Mouse (Mus musculus): Measurements from ENCODE around the gene Phyhipl. TPM values are rescaled to one million over a fixed set of nuclear protein-coding genes. Genes with fewer than 3 reads are reported as not detected.

The Phyhipl gene
- polyA plus RNA-seq, 1 experiment from 2014 or later: 1.3 TPM

DNA sequence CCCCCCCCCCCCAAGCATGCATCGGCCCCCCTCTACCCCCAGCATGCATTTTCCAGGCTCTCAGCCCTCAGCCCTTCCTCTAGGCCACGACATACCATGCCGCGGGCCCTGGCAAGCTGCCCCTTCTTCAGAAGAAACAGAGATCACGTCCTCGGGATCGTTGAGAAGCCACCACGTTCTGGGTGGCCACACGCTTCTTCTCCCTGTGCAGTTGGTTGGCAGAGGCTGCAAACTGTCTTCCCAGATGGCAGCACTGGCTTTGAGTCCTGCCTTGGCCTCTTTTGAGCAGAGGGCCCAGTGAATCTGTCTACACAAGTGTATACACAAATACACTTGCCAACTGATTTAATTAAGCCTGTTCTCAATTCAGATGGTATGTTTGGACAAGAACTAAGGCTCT is 123.5 kb downstream of the Phyhipl start:
- 0 out of 2 replicates have a peak, but pooled peaks cover 4% of the 10 kb centered on the region for H3K9me3 ChIP-seq (ENCODE audit: control insufficient read depth, low read length)
- H3K27ac ChIP-seq (replicated peaks in 1 of 2; ENCODE audit: control insufficient read depth in 1 of 2, insufficient read depth in 1 of 2, low read depth in 2 of 2, low read length in 2 of 2): no peak overlapping the region
- no peaks in the 10 kb centered on the region for H3K27me3 ChIP-seq (ENCODE audit: control insufficient read depth, insufficient read depth, low read length)
- ATAC-seq (ENCODE audit: insufficient number of reproducible peaks, insufficient read depth, low FRiP score, low read depth): no peak
- WGBS: 90% methylated on average over 9 of the region's 9 CpGs
- H3K4me2 ChIP-seq (ENCODE audit: low read length): no peak overlapping the region
- no peak overlapping the region for H3K9ac ChIP-seq (ENCODE audit: low read length)
- H3K4me3 ChIP-seq (ENCODE audit: control insufficient read depth in 1 of 2, insufficient read depth in 1 of 2, low read depth in 1 of 2, low read length in 2 of 2): no peak overlapping the region
- no peaks in the 10 kb centered on the region for H3K4me1 ChIP-seq (ENCODE audit: control insufficient read depth in 2 of 2, insufficient read depth in 2 of 2, low read length in 2 of 2)
- H3K36me3 ChIP-seq (ENCODE audit: control insufficient read depth, insufficient read depth, low read length): 0 out of 2 replicates have a peak, but pooled peaks cover 5% of the 10 kb centered on the region

DNA sequence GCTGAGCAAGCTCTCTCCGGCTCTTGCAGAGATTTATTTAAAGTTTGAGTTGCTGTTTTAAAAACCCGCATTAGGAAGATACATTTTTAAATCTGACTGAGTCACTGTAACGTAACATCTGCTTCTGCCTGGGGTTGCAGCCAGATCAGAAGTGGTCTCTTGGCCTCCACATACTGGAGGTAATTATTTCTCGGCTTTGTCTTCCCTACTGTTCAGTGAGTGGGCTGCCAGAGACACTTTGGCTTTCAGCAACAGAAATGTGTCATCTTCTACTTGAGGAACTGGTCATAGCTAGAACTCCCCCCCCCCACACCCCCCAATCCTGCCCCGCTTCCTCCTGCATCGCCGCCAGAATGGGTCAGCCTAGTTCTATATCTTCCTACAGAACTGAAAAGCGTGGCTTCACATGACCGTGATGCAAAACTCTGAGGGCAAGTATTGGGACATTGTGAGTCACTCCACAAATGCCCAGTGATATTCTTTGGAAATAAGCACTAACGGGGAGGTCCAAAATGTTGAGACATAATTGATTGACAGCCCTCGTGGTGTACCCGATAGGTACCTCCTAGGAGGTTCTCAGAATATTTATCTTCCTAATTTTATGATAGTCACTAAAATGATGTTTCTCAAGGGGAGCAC is 125.5 kb downstream of the Phyhipl start:
- H3K4me1 ChIP-seq (ENCODE audit: control insufficient read depth in 2 of 2, insufficient read depth in 2 of 2, low read length in 2 of 2): no peaks in the 10 kb centered on the region
- H3K4me3 ChIP-seq (ENCODE audit: control insufficient read depth in 1 of 2, insufficient read depth in 1 of 2, low read depth in 1 of 2, low read length in 2 of 2): no peak overlapping the region
- WGBS: 83% methylated on average over 12 of the region's 12 CpGs
- no peak overlapping the region for H3K27ac ChIP-seq (replicated peaks in 1 of 2; ENCODE audit: control insufficient read depth in 1 of 2, insufficient read depth in 1 of 2, low read depth in 2 of 2, low read length in 2 of 2)
- H3K27me3 ChIP-seq (ENCODE audit: control insufficient read depth, insufficient read depth, low read length): no peaks in the 10 kb centered on the region
- H3K4me2 ChIP-seq (ENCODE audit: low read length): no peak overlapping the region
- H3K9ac ChIP-seq (ENCODE audit: low read length): no peak overlapping the region
- H3K36me3 ChIP-seq (ENCODE audit: control insufficient read depth, insufficient read depth, low read length): 0 out of 2 replicates have a peak, but pooled peaks cover 3% of the 10 kb centered on the region
- no peak for ATAC-seq (ENCODE audit: insufficient number of reproducible peaks, insufficient read depth, low FRiP score, low read depth)
- no peaks in the 10 kb centered on the region for H3K9me3 ChIP-seq (ENCODE audit: control insufficient read depth, low read length)

DNA sequence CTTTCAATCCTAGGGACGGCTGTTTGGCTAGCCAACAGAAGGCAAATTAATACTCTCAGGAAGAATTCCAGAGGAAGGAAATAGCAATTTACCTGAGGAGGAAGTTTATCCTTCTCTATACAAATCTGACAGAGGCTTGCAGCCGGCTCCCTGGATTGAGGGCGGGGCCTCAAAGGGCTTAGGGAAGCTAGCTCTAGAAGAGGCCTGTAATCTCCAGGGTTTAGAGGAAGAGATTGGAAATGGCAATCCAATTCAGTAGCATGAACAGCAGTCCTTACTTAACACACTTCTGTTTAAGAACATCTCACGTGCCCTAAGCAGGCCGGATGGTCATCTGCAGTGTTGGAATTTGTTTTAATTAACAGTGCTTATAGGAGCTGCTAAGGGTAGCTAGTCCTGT is 134.4 kb downstream of the Phyhipl start:
- H3K9ac ChIP-seq (ENCODE audit: low read length): no peak overlapping the region; the same call in 1 of the 2 replicates
- 24% methylated on average over 5 of the region's 5 CpGs for WGBS

DNA sequence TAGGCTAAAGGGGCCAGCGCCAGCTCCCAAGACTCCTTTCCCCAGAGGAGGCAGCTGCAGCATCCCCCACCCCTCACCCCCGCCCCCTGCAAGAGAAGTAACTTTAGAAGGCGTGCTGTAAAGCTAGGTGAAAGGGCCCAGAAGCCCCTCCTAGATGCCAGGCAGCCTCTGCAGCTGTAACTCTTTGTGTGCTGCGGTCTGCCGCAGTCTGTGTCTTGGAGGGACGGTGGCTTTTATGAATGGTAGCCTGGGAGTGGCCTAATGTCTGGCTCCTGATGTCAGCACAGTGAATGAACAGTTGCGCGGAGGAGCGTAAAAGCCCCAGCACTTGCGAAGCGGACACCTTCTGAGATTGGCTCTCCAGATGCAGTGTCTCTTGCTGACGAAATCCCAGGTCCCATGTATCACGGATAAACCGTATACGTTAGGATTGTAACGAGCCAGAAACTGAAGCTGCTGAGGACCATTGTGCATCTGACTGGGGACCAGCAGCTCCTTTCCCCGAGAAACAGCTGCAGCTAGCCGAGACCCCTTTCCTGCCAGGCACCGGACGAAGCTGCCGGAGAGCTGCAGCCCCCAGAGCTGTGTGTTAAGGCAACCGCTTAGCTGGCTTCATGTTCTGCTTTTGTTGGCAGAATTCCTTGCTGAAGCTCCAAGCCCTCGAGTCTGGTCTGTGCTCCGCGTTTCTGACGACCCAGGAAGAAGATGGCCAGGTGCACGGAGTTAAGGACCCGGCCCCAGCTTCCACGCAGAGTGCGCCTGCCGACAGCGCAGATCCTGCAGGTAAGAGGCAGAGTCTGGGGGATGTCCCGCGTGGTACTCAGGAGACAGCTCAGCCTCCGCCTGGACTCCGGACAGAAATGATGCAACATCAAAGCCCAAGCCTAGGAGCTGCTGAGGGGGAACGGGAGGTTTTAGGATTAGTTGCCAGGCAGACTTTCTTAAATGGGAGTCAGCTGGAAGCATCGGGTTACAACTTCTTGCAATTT is 135.3 kb downstream of the Phyhipl start:
- 1% methylated on average over 38 of the region's 38 CpGs for WGBS
- H3K9ac ChIP-seq (ENCODE audit: low read length): peak overlapping the region; percentile 49
- no peaks in the 10 kb centered on the region for H3K27me3 ChIP-seq (ENCODE audit: control insufficient read depth, insufficient read depth, low read length)
- H3K4me3 ChIP-seq (ENCODE audit: control insufficient read depth in 1 of 2, insufficient read depth in 1 of 2, low read depth in 1 of 2, low read length in 2 of 2): peak overlapping the region; percentile 45 to 53
- H3K4me1 ChIP-seq (ENCODE audit: control insufficient read depth in 2 of 2, insufficient read depth in 2 of 2, low read length in 2 of 2): peaks cover 8 to 20% of the 10 kb centered on the region in 2 experiments; a peak in 2 of 4 replicates
- no peaks in the 10 kb centered on the region for H3K9me3 ChIP-seq (ENCODE audit: control insufficient read depth, low read length)
- ATAC-seq (ENCODE audit: insufficient number of reproducible peaks, insufficient read depth, low FRiP score, low read depth): no peak
- H3K36me3 ChIP-seq (ENCODE audit: control insufficient read depth, insufficient read depth, low read length): no peaks in the 10 kb centered on the region
- peak overlapping the region in 1 of 2 experiments; percentile 30; a peak in 1 of 4 replicates for H3K27ac ChIP-seq (replicated peaks in 1 of 2; ENCODE audit: control insufficient read depth in 1 of 2, insufficient read depth in 1 of 2, low read depth in 2 of 2, low read length in 2 of 2)
- peak overlapping the region; percentile 95 for H3K4me2 ChIP-seq (ENCODE audit: low read length)

More for the DNA sequence above, 134.4 kb downstream of the Phyhipl start:
- no peak for ATAC-seq (ENCODE audit: insufficient number of reproducible peaks, insufficient read depth, low FRiP score, low read depth)
- Histone ChIP-seq H3K27me3 (ENCODE audit: control insufficient read depth, insufficient read depth, low read length) (no peaks in the 10 kb centered on the region), H3K27ac (replicated peaks in 1 of 2; ENCODE audit: control insufficient read depth in 1 of 2, insufficient read depth in 1 of 2, low read depth in 2 of 2, low read length in 2 of 2) (no peak overlapping the region), H3K4me1 (ENCODE audit: control insufficient read depth in 2 of 2, insufficient read depth in 2 of 2, low read length in 2 of 2) (peaks cover 8 to 20% of the 10 kb centered on the region in 2 experiments; a peak in 2 of 4 replicates), H3K9me3 (ENCODE audit: control insufficient read depth, low read length) (no peaks in the 10 kb centered on the region), H3K36me3 (ENCODE audit: control insufficient read depth, insufficient read depth, low read length) (no peaks in the 10 kb centered on the region), H3K4me2 (ENCODE audit: low read length) (peak overlapping the region; percentile 95), H3K4me3 (ENCODE audit: control insufficient read depth in 1 of 2, insufficient read depth in 1 of 2, low read depth in 1 of 2, low read length in 2 of 2) (peak overlapping the region in 1 of 2 experiments; percentile 45; a peak in 3 of 4 replicates)

DNA sequence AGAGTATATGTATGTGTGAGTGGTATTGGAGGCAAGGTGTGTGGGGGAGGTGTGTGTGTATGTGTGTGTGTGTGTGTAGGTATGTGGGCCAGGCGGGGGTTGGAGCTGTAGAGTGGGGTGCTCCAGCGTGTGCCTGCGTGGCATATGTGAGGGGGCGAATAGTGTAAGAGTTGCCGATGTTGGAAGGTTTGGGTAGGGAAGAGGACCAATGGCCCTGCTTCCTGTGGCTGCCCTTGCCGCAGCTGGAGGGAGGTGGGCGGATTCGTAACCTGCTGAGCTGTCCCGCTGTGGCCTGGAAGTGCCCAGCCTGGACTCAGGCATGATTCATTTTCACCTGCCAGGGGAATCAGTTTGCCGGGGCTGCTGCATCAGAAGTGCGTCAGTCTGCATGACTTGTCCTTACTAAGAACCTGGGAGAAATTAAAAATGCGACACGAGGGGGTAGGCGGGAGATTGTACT is 136.1 kb downstream of the Phyhipl start:
- H3K4me1 ChIP-seq (ENCODE audit: control insufficient read depth in 2 of 2, insufficient read depth in 2 of 2, low read length in 2 of 2): peaks cover 8 to 20% of the 10 kb centered on the region in 2 experiments; a peak in 2 of 4 replicates
- no peak for ATAC-seq (ENCODE audit: insufficient number of reproducible peaks, insufficient read depth, low FRiP score, low read depth)
- peak overlapping the region; percentile 49; the same call in 1 of the 2 replicates for H3K9ac ChIP-seq (ENCODE audit: low read length)
- WGBS: 12% methylated on average over 14 of the region's 14 CpGs
- no peaks in the 10 kb centered on the region for H3K27me3 ChIP-seq (ENCODE audit: control insufficient read depth, insufficient read depth, low read length)
- no peak overlapping the region for H3K27ac ChIP-seq (replicated peaks in 1 of 2; ENCODE audit: control insufficient read depth in 1 of 2, insufficient read depth in 1 of 2, low read depth in 2 of 2, low read length in 2 of 2)
- peak overlapping the region; percentile 95 for H3K4me2 ChIP-seq (ENCODE audit: low read length)
- H3K9me3 ChIP-seq (ENCODE audit: control insufficient read depth, low read length): no peaks in the 10 kb centered on the region
- peak overlapping the region in 1 of 2 experiments; percentile 45; a peak in 2 of 4 replicates for H3K4me3 ChIP-seq (ENCODE audit: control insufficient read depth in 1 of 2, insufficient read depth in 1 of 2, low read depth in 1 of 2, low read length in 2 of 2)
- H3K36me3 ChIP-seq (ENCODE audit: control insufficient read depth, insufficient read depth, low read length): no peaks in the 10 kb centered on the region

DNA sequence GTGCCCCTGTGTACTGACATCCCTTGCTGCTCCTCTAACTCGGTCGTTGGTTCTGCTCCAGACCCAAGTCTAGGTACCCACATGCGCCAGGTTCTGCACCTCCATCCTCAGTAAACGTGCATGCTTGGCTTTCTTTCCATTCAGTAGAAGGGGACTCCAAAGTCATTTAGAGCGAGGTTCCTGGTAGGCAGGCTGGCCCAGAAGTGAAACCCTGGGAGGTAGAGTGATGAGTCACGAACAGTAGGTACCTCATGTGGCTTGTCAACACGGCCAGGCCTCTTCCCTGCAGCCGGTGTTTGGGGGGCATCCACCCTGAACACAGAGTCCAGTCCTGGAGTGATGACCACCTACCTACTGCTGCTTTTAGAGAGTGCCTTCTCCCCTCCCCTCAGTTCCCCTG is 139.1 kb downstream of the Phyhipl start:
- WGBS: 82% methylated on average over 8 of the region's 8 CpGs
- Histone ChIP-seq H3K27ac (replicated peaks in 1 of 2; ENCODE audit: control insufficient read depth in 1 of 2, insufficient read depth in 1 of 2, low read depth in 2 of 2, low read length in 2 of 2) (no peak overlapping the region), H3K9ac (ENCODE audit: low read length) (no peak overlapping the region), H3K4me3 (ENCODE audit: control insufficient read depth in 1 of 2, insufficient read depth in 1 of 2, low read depth in 1 of 2, low read length in 2 of 2) (no peak overlapping the region), H3K36me3 (ENCODE audit: control insufficient read depth, insufficient read depth, low read length) (no peaks in the 10 kb centered on the region), H3K4me2 (ENCODE audit: low read length) (no peak overlapping the region), H3K9me3 (ENCODE audit: control insufficient read depth, low read length) (no peaks in the 10 kb centered on the region), H3K27me3 (ENCODE audit: control insufficient read depth, insufficient read depth, low read length) (no peaks in the 10 kb centered on the region), H3K4me1 (ENCODE audit: control insufficient read depth in 2 of 2, insufficient read depth in 2 of 2, low read length in 2 of 2) (peaks cover 8 to 20% of the 10 kb centered on the region in 2 experiments; a peak in 2 of 4 replicates)
- no peak for ATAC-seq (ENCODE audit: insufficient number of reproducible peaks, insufficient read depth, low FRiP score, low read depth)

DNA sequence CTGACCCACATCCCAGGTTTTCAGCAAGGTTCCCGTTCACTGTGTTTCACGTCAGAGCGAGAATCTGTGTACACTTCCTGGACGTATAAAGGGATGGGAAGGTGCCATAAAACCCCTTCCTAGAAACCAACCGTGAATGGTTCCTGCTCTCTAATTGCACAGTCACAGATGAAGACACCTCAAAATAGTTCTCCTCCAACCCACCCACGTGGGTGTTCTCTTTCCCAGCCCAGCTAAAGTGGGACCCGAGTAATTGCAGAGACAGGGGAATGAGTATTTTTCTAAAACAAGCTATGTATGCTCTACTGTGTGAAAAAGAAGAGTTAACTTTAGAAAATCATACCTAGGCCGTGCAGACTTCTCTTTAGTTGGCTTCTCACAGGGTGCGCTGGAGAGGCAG is 140.9 kb downstream of the Phyhipl start:
- Histone ChIP-seq H3K36me3 (ENCODE audit: control insufficient read depth, insufficient read depth, low read length) (no peaks in the 10 kb centered on the region), H3K27ac (replicated peaks in 1 of 2; ENCODE audit: control insufficient read depth in 1 of 2, insufficient read depth in 1 of 2, low read depth in 2 of 2, low read length in 2 of 2) (no peak overlapping the region), H3K27me3 (ENCODE audit: control insufficient read depth, insufficient read depth, low read length) (no peaks in the 10 kb centered on the region), H3K4me2 (ENCODE audit: low read length) (no peak overlapping the region), H3K9ac (ENCODE audit: low read length) (no peak overlapping the region), H3K4me3 (ENCODE audit: control insufficient read depth in 1 of 2, insufficient read depth in 1 of 2, low read depth in 1 of 2, low read length in 2 of 2) (no peak overlapping the region), H3K4me1 (ENCODE audit: control insufficient read depth in 2 of 2, insufficient read depth in 2 of 2, low read length in 2 of 2) (peaks cover 1 to 4% of the 10 kb centered on the region in 2 experiments; a peak in 2 of 4 replicates), H3K9me3 (ENCODE audit: control insufficient read depth, low read length) (no peaks in the 10 kb centered on the region)
- 76% methylated on average over 9 of the region's 9 CpGs for WGBS
- no peak for ATAC-seq (ENCODE audit: insufficient number of reproducible peaks, insufficient read depth, low FRiP score, low read depth)
